Mouse (Mus musculus) megakaryocyte, embryonic 14.5 days (primary cell): ENCODE data around the gene Has3. TPM values are rescaled to one million over a fixed set of nuclear protein-coding genes. Genes with fewer than 3 reads are reported as not detected.

Experiments used
- H3K27me3 ChIP-seq: replicated peaks from 2 replicates; pipeline ENCODE3; 2012; ENCODE audit warnings: inconsistent platforms
- H3K36me3 ChIP-seq: replicated peaks from 2 replicates; pipeline ENCODE3; 2012; ENCODE audit warnings: low read length, inconsistent platforms, mixed read lengths
- H3K4me1 ChIP-seq: 2 replicates; pipeline ENCODE4 v1.6.1; 2012; ENCODE audit warnings: inconsistent platforms
- H3K4me3 ChIP-seq: replicated peaks from 2 replicates; pipeline ENCODE3; 2012; ENCODE audit warnings: moderate library complexity, mild to moderate bottlenecking, inconsistent platforms
- H3K9me3 ChIP-seq: 2 replicates; pipeline ENCODE4 v1.6.1; 2012; ENCODE audit warnings: inconsistent platforms
- FLI1 ChIP-seq: IDR thresholded peaks from 2 replicates; pipeline ENCODE4 v1.6.1; 2012; ENCODE audit warnings: low read length, inconsistent platforms, mixed read lengths
- GATA1 ChIP-seq: IDR thresholded peaks from 3 replicates; pipeline ENCODE4 v1.6.1; 2012; ENCODE audit warnings: mixed read lengths, low read length, inconsistent platforms, borderline replicate concordance
- polyA plus RNA-seq: library from polyadenylated mRNA; stranded (reverse); fragments of >175 nt; gene quantifications from 2 replicates; pipeline ENCODE4 v1.2.3, GENCODE M21; 2012; ENCODE audit warnings: low replicate concordance; ENCODE audit not compliant: insufficient read depth

Has3 gene
- not detected in 2 replicates for polyA plus RNA-seq

DNA sequence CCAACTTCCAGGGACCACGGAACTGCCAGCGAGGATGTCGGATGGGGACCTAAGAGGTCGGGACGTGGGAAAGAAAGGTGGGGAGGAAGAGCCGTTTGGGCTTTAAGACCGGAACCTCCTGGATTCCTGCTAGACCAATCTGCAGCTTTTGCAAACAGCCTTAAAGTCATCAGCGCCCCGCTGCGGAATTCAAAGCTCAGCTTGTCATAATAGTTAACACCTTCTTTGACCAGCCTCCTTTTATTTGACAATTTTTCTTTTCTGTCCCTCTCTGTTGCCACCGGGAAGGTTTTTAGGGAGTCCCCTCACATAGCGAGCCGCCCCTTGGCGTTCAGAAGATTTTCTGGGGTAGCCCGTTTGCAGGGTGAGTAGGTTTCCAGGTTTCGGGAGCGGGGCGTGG is at the start of gene Has3:
Gene Has3 (plus strand): TSS at position 192 of the 400 bp plus-strand sequence.
- H3K4me1 ChIP-seq = peaks cover 38% of the 10 kb centered on the region
- peaks cover 2% of the 10 kb centered on the region; the same call in 1 of the 2 replicates for H3K9me3 ChIP-seq
- peaks cover 18% of the 10 kb centered on the region for H3K36me3 ChIP-seq
- TF ChIP-seq FLI1 (no peak), GATA1 (no peak)
- H3K4me3 ChIP-seq = peak within 1 kb of the TSS; percentile 86
- H3K27me3 ChIP-seq = peaks cover 84% of the 10 kb centered on the region

GRCm38 (mm10) chr8:106820553-106821515 is 49.2 kb upstream of the Has3 start:
- Histone ChIP-seq H3K9me3 (no peaks in the 10 kb centered on the region), H3K4me1 (peaks cover 19% of the 10 kb centered on the region), H3K27me3 (peaks cover 35% of the 10 kb centered on the region), H3K36me3 (no peaks in the 10 kb centered on the region), H3K4me3 (peak overlapping the region; percentile 29)
- TF ChIP-seq GATA1 (no peak), FLI1 (no peak)

- no peaks in the 10 kb centered on the region for H3K36me3 ChIP-seq
- no peak overlapping the region for H3K4me3 ChIP-seq
- H3K9me3 ChIP-seq = no peaks in the 10 kb centered on the region
- peaks cover 5% of the 10 kb centered on the region for H3K27me3 ChIP-seq
- H3K4me1 ChIP-seq = no peaks in the 10 kb centered on the region
- no peak for TF ChIP-seq GATA1
- TF ChIP-seq FLI1 = no peak
Measured at GRCm38 (mm10) chr8:106828921-106829320, 41.1 kb upstream of the Has3 start.

- Histone ChIP-seq H3K4me3 (no peak overlapping the region), H3K27me3 (peaks cover 5% of the 10 kb centered on the region), H3K9me3 (no peaks in the 10 kb centered on the region), H3K36me3 (no peaks in the 10 kb centered on the region), H3K4me1 (no peaks in the 10 kb centered on the region)
- no peak for TF ChIP-seq FLI1
- no peak for TF ChIP-seq GATA1
Measured at GRCm38 (mm10) chr8:106829526-106830045, 40.5 kb upstream of the Has3 start.

GRCm38 (mm10) chr8:106834899-106835298 is 35.1 kb upstream of the Has3 start:
- Histone ChIP-seq H3K4me3 (no peak overlapping the region), H3K36me3 (no peaks in the 10 kb centered on the region), H3K4me1 (peaks cover 8% of the 10 kb centered on the region), H3K27me3 (peaks cover 11% of the 10 kb centered on the region), H3K9me3 (no peaks in the 10 kb centered on the region)
- TF ChIP-seq FLI1 (no peak), GATA1 (no peak)

DNA sequence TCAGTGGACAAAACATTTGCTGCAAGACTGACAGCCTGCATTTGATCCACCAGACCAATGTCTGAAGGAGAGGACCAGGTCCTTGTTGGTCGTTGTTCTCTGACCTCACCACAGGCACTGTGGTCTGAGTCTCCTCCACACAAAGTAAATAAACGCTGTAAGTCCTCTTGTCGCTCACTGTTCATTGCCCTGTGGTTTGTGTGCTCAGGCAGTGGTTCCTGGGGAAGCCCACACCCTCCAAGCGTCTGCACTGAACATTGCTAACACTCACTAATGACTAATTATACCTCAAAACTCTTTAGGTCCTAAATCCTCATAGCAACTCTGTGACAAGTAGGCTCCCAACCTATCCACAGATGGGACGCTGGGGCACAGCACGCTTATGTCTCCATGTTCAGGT is 33.5 kb upstream of the Has3 start:
- Histone ChIP-seq H3K36me3 (no peaks in the 10 kb centered on the region), H3K9me3 (no peaks in the 10 kb centered on the region), H3K27me3 (peaks cover 13% of the 10 kb centered on the region), H3K4me1 (peaks cover 8% of the 10 kb centered on the region), H3K4me3 (no peak overlapping the region)
- TF ChIP-seq GATA1 = no peak
- no peak for TF ChIP-seq FLI1

- no peaks in the 10 kb centered on the region for H3K9me3 ChIP-seq
- H3K4me1 ChIP-seq = peaks cover 8% of the 10 kb centered on the region
- peaks cover 13% of the 10 kb centered on the region for H3K27me3 ChIP-seq
- H3K4me3 ChIP-seq = no peak overlapping the region
- TF ChIP-seq GATA1 (no peak), FLI1 (no peak)
- H3K36me3 ChIP-seq = no peaks in the 10 kb centered on the region
Measured at GRCm38 (mm10) chr8:106838803-106839202, 31.2 kb upstream of the Has3 start.

DNA sequence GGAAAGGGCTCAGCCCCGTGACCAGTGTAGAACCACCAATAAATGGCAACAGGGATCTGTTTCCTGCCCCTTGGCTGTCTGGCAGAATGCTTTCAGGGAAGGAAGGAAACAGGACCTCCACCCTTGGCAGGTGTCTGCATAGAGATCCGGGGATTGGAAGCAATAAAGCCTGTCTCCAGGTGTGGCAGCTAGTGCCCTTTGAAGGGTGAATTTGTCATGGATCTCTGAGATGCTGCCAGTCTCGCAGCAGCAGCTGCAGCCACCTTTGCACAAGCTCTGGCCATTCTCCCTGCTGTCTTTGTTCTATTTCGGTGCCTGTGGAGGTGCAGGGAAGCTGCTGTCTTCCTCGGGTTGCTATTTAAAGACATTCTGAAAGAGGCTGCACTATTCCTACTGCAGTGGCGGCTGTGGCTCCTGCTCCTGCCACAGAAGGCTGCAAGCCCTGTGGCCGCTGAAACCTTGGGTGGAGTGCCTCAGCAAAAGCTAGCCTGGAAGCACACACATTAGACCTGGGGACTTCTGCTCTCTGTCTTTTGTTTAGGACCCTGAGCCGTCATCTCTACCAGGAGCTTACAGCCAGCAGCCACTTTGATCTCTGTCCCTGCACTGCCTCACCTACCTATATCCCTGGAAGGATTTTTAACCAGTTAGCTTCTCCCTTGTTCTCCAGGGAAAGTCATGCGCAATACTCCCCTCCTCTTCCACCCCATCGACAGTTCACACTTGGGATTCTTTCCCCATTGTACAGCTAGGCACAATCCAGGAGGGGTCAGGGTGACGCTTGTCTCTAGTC is 30.6 kb upstream of the Has3 start:
- H3K4me1 ChIP-seq = peaks cover 8% of the 10 kb centered on the region
- peaks cover 13% of the 10 kb centered on the region for H3K27me3 ChIP-seq
- no peaks in the 10 kb centered on the region for H3K36me3 ChIP-seq
- H3K9me3 ChIP-seq = no peaks in the 10 kb centered on the region
- TF ChIP-seq GATA1 (no peak), FLI1 (no peak)
- H3K4me3 ChIP-seq = no peak overlapping the region

- Histone ChIP-seq H3K4me3 (no peak overlapping the region), H3K9me3 (no peaks in the 10 kb centered on the region), H3K36me3 (no peaks in the 10 kb centered on the region), H3K27me3 (peaks cover 14% of the 10 kb centered on the region), H3K4me1 (peaks cover 6% of the 10 kb centered on the region)
- no peak for TF ChIP-seq GATA1
- TF ChIP-seq FLI1 = no peak
Measured at GRCm38 (mm10) chr8:106850034-106850433, 20.0 kb upstream of the Has3 start.
